Mouse (Mus musculus): ENCODE measurements around the gene Maco1. TPM values are rescaled to one million over a fixed set of nuclear protein-coding genes. Genes with fewer than 3 reads are reported as not detected.

Gene Maco1
- polyA plus RNA-seq, 1 experiment from 2014 or later = 34.4 TPM

DNA sequence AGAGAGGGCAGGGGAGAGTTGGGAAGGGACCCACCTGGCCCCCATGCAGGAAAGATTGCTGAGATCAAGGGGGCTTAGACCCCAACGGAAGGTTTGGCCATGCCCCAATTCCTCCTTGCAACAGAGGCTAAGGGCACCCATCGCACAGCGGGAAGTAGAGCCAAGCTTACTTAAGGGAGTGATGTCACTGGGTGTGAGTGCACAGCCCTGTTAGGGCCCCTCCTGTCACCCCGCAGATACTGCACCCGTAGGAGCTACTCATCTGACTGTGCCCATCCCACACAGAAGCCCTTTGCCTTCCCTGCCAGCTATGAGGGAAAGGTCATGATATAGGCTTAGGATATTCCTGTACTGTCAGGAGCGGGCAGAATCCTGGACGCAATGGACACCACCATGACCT is 93.6 kb downstream of the Maco1 start:
- Histone ChIP-seq H3K36me3 (ENCODE audit: insufficient read depth) (0 out of 2 replicates have a peak, but pooled peaks cover 7% of the 10 kb centered on the region), H3K4me1 (ENCODE audit: insufficient read depth) (peaks cover 37% of the 10 kb centered on the region), H3K4me3 (ENCODE audit: low read depth, low read length) (no peak overlapping the region), H3K27me3 (ENCODE audit: insufficient read depth, low read length) (no peaks in the 10 kb centered on the region), H3K4me2 (no peak overlapping the region), H3K9me3 (ENCODE audit: low read depth, low read length) (no peaks in the 10 kb centered on the region), H3K9ac (no peak overlapping the region), H3K27ac (ENCODE audit: low read depth) (peak overlapping the region; percentile 84; the same call in 1 of the 2 replicates)
- ATAC-seq (ENCODE audit: insufficient read depth) (no peak), DNase-seq (no peak)
- WGBS = 87% methylated on average over 7 of the region's 7 CpGs
- TF ChIP-seq CTCF (IDR thresholded peaks at IDR 0.05; ENCODE audit: low read depth) = no peak

GRCm38 (mm10) chr4:134758922-134759321 is 94.2 kb downstream of the Maco1 start:
- H3K27ac ChIP-seq (ENCODE audit: low read depth) = no peak overlapping the region
- 0 out of 2 replicates have a peak, but pooled peaks cover 13% of the 10 kb centered on the region for H3K36me3 ChIP-seq (ENCODE audit: insufficient read depth)
- no peak for TF ChIP-seq CTCF (IDR thresholded peaks at IDR 0.05; ENCODE audit: low read depth)
- no peaks in the 10 kb centered on the region for H3K9me3 ChIP-seq (ENCODE audit: low read depth, low read length)
- 88% methylated on average over 14 of the region's 14 CpGs for WGBS
- DNase-seq = no peak
- H3K4me3 ChIP-seq (ENCODE audit: low read depth, low read length) = no peak overlapping the region
- H3K27me3 ChIP-seq (ENCODE audit: insufficient read depth, low read length) = no peaks in the 10 kb centered on the region
- H3K4me1 ChIP-seq (ENCODE audit: insufficient read depth) = peaks cover 36% of the 10 kb centered on the region
- H3K4me2 ChIP-seq = no peak overlapping the region
- ATAC-seq (ENCODE audit: insufficient read depth) = no peak
- no peak overlapping the region for H3K9ac ChIP-seq

- DNase-seq (no peak), ATAC-seq (ENCODE audit: insufficient read depth) (no peak)
- Histone ChIP-seq H3K27me3 (ENCODE audit: insufficient read depth, low read length) (no peaks in the 10 kb centered on the region), H3K36me3 (ENCODE audit: insufficient read depth) (0 out of 2 replicates have a peak, but pooled peaks cover 14% of the 10 kb centered on the region), H3K4me3 (ENCODE audit: low read depth, low read length) (no peak overlapping the region), H3K9ac (no peak overlapping the region), H3K4me1 (ENCODE audit: insufficient read depth) (peaks cover 36% of the 10 kb centered on the region), H3K27ac (ENCODE audit: low read depth) (no peak overlapping the region), H3K4me2 (no peak overlapping the region), H3K9me3 (ENCODE audit: low read depth, low read length) (no peaks in the 10 kb centered on the region)
- 80% methylated on average over 4 of the region's 4 CpGs for WGBS
- no peak for TF ChIP-seq CTCF (IDR thresholded peaks at IDR 0.05; ENCODE audit: low read depth)
These were observed 94.8 kb downstream of the Maco1 start for GRCm38 (mm10) chr4:134758367-134758766.

- H3K27ac ChIP-seq (ENCODE audit: low read depth) = no peak overlapping the region
- DNase-seq (no peak), ATAC-seq (ENCODE audit: insufficient read depth) (no peak)
- H3K4me2 ChIP-seq = no peak overlapping the region
- H3K36me3 ChIP-seq (ENCODE audit: insufficient read depth) = 0 out of 2 replicates have a peak, but pooled peaks cover 25% of the 10 kb centered on the region
- TF ChIP-seq CTCF (IDR thresholded peaks at IDR 0.05; ENCODE audit: low read depth) = no peak
- WGBS = 88% methylated on average over 7 of the region's 7 CpGs
- no peaks in the 10 kb centered on the region for H3K27me3 ChIP-seq (ENCODE audit: insufficient read depth, low read length)
- H3K4me1 ChIP-seq (ENCODE audit: insufficient read depth) = peaks cover 36% of the 10 kb centered on the region
- no peak overlapping the region for H3K4me3 ChIP-seq (ENCODE audit: low read depth, low read length)
- H3K9me3 ChIP-seq (ENCODE audit: low read depth, low read length) = no peaks in the 10 kb centered on the region
- no peak overlapping the region for H3K9ac ChIP-seq
These were observed 96.2 kb downstream of the Maco1 start for GRCm38 (mm10) chr4:134756953-134757352.

DNA sequence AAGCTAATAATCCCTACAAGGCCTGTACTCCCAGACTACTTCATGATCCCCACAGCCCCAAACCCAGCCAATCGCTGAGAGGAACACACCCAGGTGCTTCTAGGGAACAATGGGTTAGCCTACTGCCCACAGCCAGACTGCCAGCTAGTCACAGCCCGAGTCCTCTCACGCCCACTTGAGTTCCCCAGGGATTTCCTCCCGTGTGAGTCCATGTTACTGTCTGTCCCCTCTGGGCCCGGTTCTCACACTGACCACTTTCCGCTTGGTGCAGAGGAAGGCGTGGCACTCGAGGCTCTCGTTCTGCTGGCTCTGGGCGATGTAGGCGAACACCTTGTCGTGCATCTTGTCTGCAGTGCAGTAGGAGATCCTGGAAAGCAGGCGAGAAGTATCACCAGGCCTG is 98.2 kb downstream of the Maco1 start:
- H3K36me3 ChIP-seq (ENCODE audit: insufficient read depth) = 0 out of 2 replicates have a peak, but pooled peaks cover 27% of the 10 kb centered on the region
- H3K4me1 ChIP-seq (ENCODE audit: insufficient read depth) = peaks cover 22% of the 10 kb centered on the region
- no peak for TF ChIP-seq CTCF (IDR thresholded peaks at IDR 0.05; ENCODE audit: low read depth)
- WGBS = 66% methylated on average over 13 of the region's 13 CpGs
- no peak overlapping the region for H3K4me2 ChIP-seq
- H3K27me3 ChIP-seq (ENCODE audit: insufficient read depth, low read length) = no peaks in the 10 kb centered on the region
- H3K9ac ChIP-seq = no peak overlapping the region
- no peak overlapping the region for H3K27ac ChIP-seq (ENCODE audit: low read depth)
- no peak overlapping the region for H3K4me3 ChIP-seq (ENCODE audit: low read depth, low read length)
- ATAC-seq (ENCODE audit: insufficient read depth) = no peak
- no peak for DNase-seq
- H3K9me3 ChIP-seq (ENCODE audit: low read depth, low read length) = no peaks in the 10 kb centered on the region

GRCm38 (mm10) chr4:134754371-134754770 is 98.8 kb downstream of the Maco1 start:
- Histone ChIP-seq H3K36me3 (ENCODE audit: insufficient read depth) (peaks cover 33% of the 10 kb centered on the region; the same call in 1 of the 2 replicates), H3K4me1 (ENCODE audit: insufficient read depth) (peaks cover 17% of the 10 kb centered on the region), H3K27ac (ENCODE audit: low read depth) (peak overlapping the region; percentile 58; the same call in 1 of the 2 replicates), H3K9ac (no peak overlapping the region), H3K27me3 (ENCODE audit: insufficient read depth, low read length) (no peaks in the 10 kb centered on the region), H3K9me3 (ENCODE audit: low read depth, low read length) (no peaks in the 10 kb centered on the region), H3K4me2 (no peak overlapping the region), H3K4me3 (ENCODE audit: low read depth, low read length) (no peak overlapping the region)
- ATAC-seq (ENCODE audit: insufficient read depth) (no peak), DNase-seq (no peak)
- TF ChIP-seq CTCF (IDR thresholded peaks at IDR 0.05; ENCODE audit: low read depth) = no peak
- 41% methylated on average over 10 of the region's 10 CpGs for WGBS

- no peak for TF ChIP-seq CTCF (IDR thresholded peaks at IDR 0.05; ENCODE audit: low read depth)
- DNase-seq (peak; percentile 63), ATAC-seq (ENCODE audit: insufficient read depth) (peak; percentile 16; the same call in 1 of the 2 replicates)
- Histone ChIP-seq H3K4me3 (ENCODE audit: low read depth, low read length) (no peak overlapping the region), H3K27ac (ENCODE audit: low read depth) (peak overlapping the region; percentile 58; the same call in 1 of the 2 replicates), H3K9me3 (ENCODE audit: low read depth, low read length) (no peaks in the 10 kb centered on the region), H3K9ac (no peak overlapping the region), H3K27me3 (ENCODE audit: insufficient read depth, low read length) (no peaks in the 10 kb centered on the region), H3K36me3 (ENCODE audit: insufficient read depth) (peaks cover 40% of the 10 kb centered on the region), H3K4me2 (no peak overlapping the region; the same call in 1 of the 2 replicates), H3K4me1 (ENCODE audit: insufficient read depth) (peaks cover 15% of the 10 kb centered on the region)
- 37% methylated on average over 17 of the region's 17 CpGs for WGBS
These were observed 99.5 kb downstream of the Maco1 start for GRCm38 (mm10) chr4:134753516-134754261.

Data from lung, embryonic 14.5 days (tissue).